Mouse (Mus musculus) megakaryocyte, embryonic 14.5 days (primary cell): ENCODE results near the gene Kcng4.

ENCODE experiments used
- FLI1 ChIP-seq: IDR thresholded peaks from 2 replicates; pipeline ENCODE4 v1.6.1; 2012; ENCODE audit warnings: low read length, inconsistent platforms, mixed read lengths
- GATA1 ChIP-seq: IDR thresholded peaks from 3 replicates; pipeline ENCODE4 v1.6.1; 2012; ENCODE audit warnings: mixed read lengths, low read length, inconsistent platforms, borderline replicate concordance

GRCm38 (mm10) chr8:119676389-119676788, 40.9 kb upstream of the Kcng4 start:
- no peak for TF ChIP-seq GATA1
- TF ChIP-seq FLI1 = no peak
